Mouse (Mus musculus) skeletal muscle tissue, adult 2 months (tissue): Measurements from ENCODE around the gene Actl6b.
A peak's percentile ranks its signal among the peaks of the same experiment; 100 is the strongest.

Source experiments
- DNase-seq: peaks from one replicate; pipeline ENCODE4 v3.0.0-alpha.2; 2012; ENCODE audit warnings: low read depth, low spot score

Gene Actl6b

GRCm38 (mm10) chr5:137553898-137554297, 581 bp downstream of the Actl6b start:
- DNase-seq, result no peak

DNA sequence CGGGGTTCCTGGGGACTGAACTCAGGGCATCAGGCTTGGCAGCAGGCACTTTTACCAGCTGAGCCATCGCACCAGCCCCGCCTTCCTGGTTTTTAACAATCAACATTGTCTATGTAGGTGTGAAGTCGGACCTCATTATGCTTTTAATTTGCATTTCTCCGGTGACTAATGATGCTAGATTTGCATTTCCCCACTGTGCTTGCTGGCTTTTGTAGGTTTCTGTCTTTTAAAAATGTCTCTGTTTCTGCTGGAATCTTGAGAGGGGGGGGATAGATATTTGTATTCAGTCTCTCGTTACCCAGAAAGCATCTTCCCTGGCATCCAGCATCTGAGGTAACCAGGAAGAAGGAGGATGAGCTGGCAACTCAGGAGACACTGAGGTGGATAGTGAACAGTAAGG, 8.2 kb downstream of the Actl6b start:
- no peak for DNase-seq

DNA sequence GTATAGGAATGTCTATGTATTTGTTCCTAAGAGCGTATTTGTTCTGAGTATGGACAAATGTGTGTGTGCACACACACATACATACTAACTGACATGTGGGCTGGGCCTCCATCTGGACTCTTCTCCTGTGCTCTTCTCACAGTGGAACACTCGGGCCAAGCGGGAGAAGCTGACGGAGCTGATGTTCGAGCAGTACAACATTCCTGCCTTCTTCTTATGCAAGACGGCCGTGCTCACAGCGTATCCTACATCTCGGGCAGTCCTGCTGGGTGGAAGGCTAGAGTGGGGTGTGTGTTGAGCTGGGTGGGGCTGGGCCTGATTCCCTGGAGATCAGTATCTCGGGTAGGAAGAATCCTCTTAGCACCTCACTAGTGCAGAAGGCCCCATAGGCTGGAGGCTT, 9.6 kb downstream of the Actl6b start:
- no peak for DNase-seq

- no peak for DNase-seq
Measured at GRCm38 (mm10) chr5:137565744-137566143, 12.4 kb downstream of the Actl6b start.

GRCm38 (mm10) chr5:137566416-137566815, 13.1 kb downstream of the Actl6b start:
- DNase-seq, result no peak

- no peak for DNase-seq
Measured at GRCm38 (mm10) chr5:137568223-137568798, 15.0 kb downstream of the Actl6b start.

- DNase-seq, result no peak
Measured at GRCm38 (mm10) chr5:137569031-137569430, 15.7 kb downstream of the Actl6b start.

GRCm38 (mm10) chr5:137569665-137570064, 16.3 kb downstream of the Actl6b start, which contains the start of gene Tfr2:
Gene Tfr2, plus strand, starts transcription at chr5:137569840.
- no peak for DNase-seq

GRCm38 (mm10) chr5:137570181-137570580, 16.9 kb downstream of the Actl6b start:
- no peak for DNase-seq

DNA sequence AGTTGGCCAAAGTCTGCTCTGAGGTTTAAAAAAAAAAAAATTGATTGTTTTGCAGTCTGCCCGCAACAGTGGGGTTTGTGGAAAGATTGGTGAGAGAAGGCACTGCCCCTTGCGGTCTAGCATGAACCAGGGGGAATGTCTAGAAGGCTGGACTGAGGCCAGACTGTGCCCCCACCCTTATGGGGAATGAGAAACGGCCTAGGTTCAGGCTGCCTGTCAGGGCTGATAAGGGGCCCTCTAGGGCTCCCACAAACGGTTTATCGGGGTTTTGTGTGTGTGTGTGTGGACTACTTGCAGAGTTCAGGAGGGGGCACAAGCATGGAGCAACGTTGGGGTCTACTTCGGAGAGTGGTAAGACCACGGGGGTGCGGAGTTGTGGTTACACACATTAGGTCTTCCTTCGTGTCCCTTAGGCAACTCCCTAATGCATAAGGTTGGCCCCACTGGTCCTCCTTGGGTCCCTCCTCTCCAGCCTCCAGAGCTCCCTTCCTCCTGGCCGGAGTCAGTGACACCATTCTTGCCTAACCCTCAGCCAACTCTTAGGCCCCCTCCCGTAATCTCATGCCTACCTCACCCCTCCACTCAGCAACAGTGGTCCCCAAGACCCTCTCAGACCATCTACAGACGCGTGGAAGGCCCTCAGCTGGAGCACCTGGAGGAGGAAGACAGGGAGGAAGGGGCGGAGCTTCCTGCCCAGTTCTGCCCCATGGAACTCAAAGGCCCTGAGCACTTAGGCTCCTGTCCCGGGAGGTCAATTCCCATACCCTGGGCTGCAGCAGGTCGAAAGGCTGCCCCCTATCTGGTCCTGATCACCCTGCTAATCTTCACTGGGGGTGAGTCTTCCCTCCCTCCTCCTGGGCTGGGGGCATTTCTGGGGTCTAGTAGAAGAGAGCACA, 17.6 kb downstream of the Actl6b start:
- DNase-seq, result no peak

DNA sequence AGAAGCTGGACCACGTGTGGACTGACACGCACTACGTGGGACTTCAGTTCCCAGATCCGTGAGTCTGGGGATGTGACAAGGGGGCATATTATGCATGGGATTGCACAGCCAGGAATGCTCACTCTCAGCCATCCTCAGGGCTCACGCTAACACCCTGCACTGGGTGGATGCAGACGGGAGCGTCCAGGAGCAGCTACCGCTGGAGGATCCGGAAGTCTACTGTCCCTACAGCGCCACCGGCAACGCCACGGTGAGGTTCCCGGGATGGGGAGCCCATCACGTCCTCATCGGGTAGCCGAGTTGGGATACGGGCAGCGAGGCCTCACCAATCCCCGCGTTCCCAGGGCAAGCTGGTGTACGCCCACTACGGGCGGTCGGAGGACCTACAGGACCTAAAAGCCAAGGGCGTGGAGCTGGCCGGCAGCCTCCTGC, 21.2 kb downstream of the Actl6b start:
- DNase-seq, result no peak

DNA sequence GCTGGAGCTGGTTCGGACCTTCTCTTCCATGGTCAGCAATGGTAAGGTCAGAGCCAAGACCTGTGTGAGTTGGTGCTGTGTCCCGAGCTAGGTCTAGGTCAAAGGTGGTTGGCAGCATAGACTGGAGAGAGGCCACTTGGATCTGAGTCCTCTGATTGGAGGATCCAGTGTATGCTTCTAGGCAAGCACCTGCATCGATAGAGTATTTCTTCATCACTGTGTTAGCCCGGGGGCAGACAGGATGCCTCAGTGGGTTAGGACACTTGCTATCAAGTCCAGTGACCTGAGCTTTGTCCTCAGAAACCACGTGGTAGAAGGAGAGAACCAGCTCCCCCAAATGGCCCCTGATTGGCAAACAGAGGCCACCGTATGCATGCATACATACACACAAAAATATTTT, 26.9 kb downstream of the Actl6b start:
- no peak for DNase-seq

- DNase-seq, result no peak
Measured at GRCm38 (mm10) chr5:137582702-137583101, 29.4 kb downstream of the Actl6b start.

DNA sequence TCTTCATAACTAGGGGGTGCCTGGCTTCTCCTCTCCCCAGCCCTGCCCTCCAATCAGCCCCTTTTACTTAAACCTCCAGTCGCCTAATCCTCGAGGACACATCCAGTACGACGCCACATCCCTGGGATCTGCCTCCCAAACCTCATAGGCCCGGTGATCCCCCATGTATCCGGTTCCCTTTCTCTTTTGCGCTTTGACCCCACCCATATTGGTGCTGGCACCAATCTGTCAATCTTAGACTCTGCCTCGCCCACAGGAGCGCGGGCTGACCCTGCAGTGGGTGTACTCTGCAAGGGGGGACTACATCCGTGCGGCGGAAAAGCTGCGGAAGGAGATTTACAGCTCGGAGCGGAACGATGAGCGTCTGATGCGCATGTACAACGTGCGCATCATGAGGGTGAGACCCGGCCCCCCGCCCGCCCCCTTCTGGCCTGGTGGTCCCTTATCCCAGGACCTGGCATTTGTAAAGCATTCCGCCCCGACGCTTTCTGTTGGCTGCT, 30.4 kb downstream of the Actl6b start:
- DNase-seq, result no peak

GRCm38 (mm10) chr5:137584976-137585375, 31.7 kb downstream of the Actl6b start:
- DNase-seq, result no peak

DNA sequence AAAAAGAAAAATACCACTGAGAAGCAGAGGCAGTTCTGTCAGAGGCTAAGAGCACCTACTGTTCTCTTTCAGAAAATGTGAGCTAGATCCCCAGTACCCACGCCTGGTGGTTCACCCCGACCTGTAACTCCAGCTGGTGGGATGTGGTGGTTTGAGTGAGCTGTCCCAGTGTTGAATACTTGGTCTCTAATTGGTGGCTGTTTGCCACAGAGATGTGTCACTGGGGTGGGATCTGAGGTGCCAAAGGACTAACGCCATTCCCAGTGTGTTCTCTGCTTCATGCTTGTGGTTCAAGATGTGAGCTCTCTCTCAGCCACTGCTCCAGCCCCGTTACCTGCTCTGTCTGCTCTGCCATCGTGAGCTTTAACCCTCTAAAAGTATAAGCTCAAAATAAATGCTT, 37.2 kb downstream of the Actl6b start:
- no peak for DNase-seq

- no peak for DNase-seq
Measured at GRCm38 (mm10) chr5:137595921-137596320, 42.6 kb downstream of the Actl6b start.

GRCm38 (mm10) chr5:137596601-137597261, 43.4 kb downstream of the Actl6b start:
- DNase-seq, result peak; percentile 39

DNA sequence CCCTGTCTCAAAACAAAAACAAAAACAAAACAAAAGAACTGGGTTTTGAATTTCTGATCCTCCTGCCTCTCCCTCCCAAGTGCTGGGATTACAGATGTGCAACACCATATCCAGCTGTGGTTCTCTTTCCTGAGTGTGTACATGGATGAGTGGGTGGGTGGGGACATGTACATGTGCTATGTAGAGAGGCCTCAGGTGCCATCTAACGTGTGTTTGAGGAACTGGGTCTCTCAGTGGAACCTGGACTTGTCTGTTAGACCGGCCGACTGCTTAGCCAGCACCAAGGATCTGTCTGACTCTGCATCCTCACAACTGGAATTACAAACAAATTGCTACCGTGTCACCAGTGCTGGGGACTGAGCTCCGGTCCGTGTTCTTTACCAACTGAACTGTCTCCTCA, 44.3 kb downstream of the Actl6b start:
- no peak for DNase-seq

- DNase-seq, result no peak
Measured at GRCm38 (mm10) chr5:137598100-137598826, 44.9 kb downstream of the Actl6b start.

DNA sequence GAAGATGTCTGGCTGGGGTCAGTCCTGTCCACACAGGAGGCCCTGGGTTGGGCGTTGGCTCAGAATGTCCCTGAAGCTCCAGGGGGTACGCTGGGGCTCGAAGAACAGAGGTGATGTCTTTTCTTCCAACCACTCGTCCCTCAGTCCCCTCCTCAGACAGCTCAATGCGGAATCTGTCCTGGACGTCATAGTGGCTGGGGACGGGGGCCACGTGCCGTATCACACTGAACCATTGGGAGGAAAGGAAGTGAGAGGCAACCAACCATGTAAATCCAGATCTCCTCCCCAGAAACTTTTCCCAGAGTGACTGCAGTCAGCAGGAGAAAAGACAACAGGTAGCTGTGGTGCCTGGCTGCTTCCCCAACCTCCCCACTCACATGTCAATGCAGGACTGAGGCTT, 46.3 kb downstream of the Actl6b start:
- DNase-seq, result no peak

- DNase-seq, result no peak
Measured at GRCm38 (mm10) chr5:137600281-137600618, 46.9 kb downstream of the Actl6b start.
